Mouse (Mus musculus) midbrain, embryonic 16.5 days (tissue): ENCODE data around the gene Foxo6. TPM values are rescaled to one million over a fixed set of nuclear protein-coding genes. Genes with fewer than 3 reads are reported as not detected.

Experiments used
- ATAC-seq: fragments of 200-750 bp; cut with Nextera tagmentation; 2 replicates; pipeline ENCODE4 v1.8.0; 2017; ENCODE audit warnings: moderate TSS enrichment
- H3K27ac ChIP-seq: fragments of 300-500 bp; sonication (generic); 2 replicates; pipeline ENCODE4 v1.5.1; 2014; ENCODE audit warnings: mild to moderate bottlenecking, low read length, mixed read lengths
- H3K27me3 ChIP-seq: fragments of 300-500 bp; sonication (generic); 2 replicates; pipeline ENCODE4 v1.6.1; 2014; ENCODE audit warnings: low read depth, low read length, mixed read lengths; ENCODE audit not compliant: control insufficient read depth, insufficient read depth
- H3K36me3 ChIP-seq: fragments of 300-500 bp; sonication (generic); 2 replicates; pipeline ENCODE4 v1.6.1; 2014; ENCODE audit warnings: mild to moderate bottlenecking, low read length, moderate library complexity, mixed read lengths; ENCODE audit not compliant: control insufficient read depth, insufficient read depth
- H3K4me1 ChIP-seq: fragments of 300-500 bp; sonication (generic); 2 replicates; pipeline ENCODE4 v1.6.1; 2014; ENCODE audit warnings: mild to moderate bottlenecking, low read length, mixed read lengths; ENCODE audit not compliant: control insufficient read depth, insufficient read depth
- H3K4me2 ChIP-seq: fragments of 300-500 bp; sonication (generic); 2 replicates; pipeline ENCODE4 v1.6.1; 2014; ENCODE audit warnings: mild to moderate bottlenecking, low read length, mixed read lengths
- H3K4me3 ChIP-seq: fragments of 300-500 bp; sonication (generic); 2 replicates; pipeline ENCODE4 v1.5.1; 2014; ENCODE audit warnings: low read depth, mild to moderate bottlenecking, low read length, moderate library complexity, mixed read lengths
- H3K9ac ChIP-seq: fragments of 300-500 bp; sonication (generic); 2 replicates; pipeline ENCODE4 v1.6.1; 2014; ENCODE audit warnings: low read depth, low read length, mixed read lengths
- H3K9me3 ChIP-seq: fragments of 300-500 bp; sonication (generic); replicated peaks from 2 replicates; pipeline ENCODE4 v1.6.1; 2014; ENCODE audit warnings: mild to moderate bottlenecking, low read length, mixed read lengths; ENCODE audit not compliant: control insufficient read depth, poor library complexity, severe bottlenecking
- WGBS: fragments of 180-500 bp; shearing (Covaris S2); extraction: QIAGEN DNeasy Blood & Tissue Kit; methylation state at CpG from one replicate; pipeline ENCODE4 v1.1.7; 2014; 5-methylcytosine and 5-hydroxymethylcytosine counted together
- polyA plus RNA-seq: library from polyadenylated mRNA; unstranded; fragments of >200 nt; fragmentation: Nextera tagmentation; extraction: Ambion mirVana; gene quantifications from 2 replicates; pipeline ENCODE4 v1.2.1, GENCODE M21; 2015

Foxo6 gene
- polyA plus RNA-seq, 1 experiment from 2014 or later, result 1.1 TPM

GRCm38 (mm10) chr4:120268214-120269061, 18.7 kb downstream of the Foxo6 start:
- peak overlapping the region; percentile 26 for H3K4me3 ChIP-seq
- ATAC-seq, result peak; percentile 5; the same call in 1 of the 2 replicates
- H3K27ac ChIP-seq, result peak overlapping the region; percentile 8; the same call in 1 of the 2 replicates
- H3K4me1 ChIP-seq, result peaks cover 41% of the 10 kb centered on the region
- H3K9me3 ChIP-seq, result no peaks in the 10 kb centered on the region
- peak overlapping the region; percentile 48 for H3K4me2 ChIP-seq
- peaks cover 30% of the 10 kb centered on the region for H3K27me3 ChIP-seq
- 5% methylated on average over 82 of the region's 112 CpGs for WGBS
- H3K9ac ChIP-seq, result peak overlapping the region; percentile 46
- peaks cover 9% of the 10 kb centered on the region; the same call in 1 of the 2 replicates for H3K36me3 ChIP-seq

GRCm38 (mm10) chr4:120267683-120268082, 19.5 kb downstream of the Foxo6 start:
- H3K9me3 ChIP-seq, result no peaks in the 10 kb centered on the region
- H3K4me3 ChIP-seq, result peak overlapping the region; percentile 26
- ATAC-seq, result no peak
- peaks cover 30% of the 10 kb centered on the region for H3K27me3 ChIP-seq
- WGBS, result 15% methylated on average over 25 of the region's 25 CpGs
- peak overlapping the region; percentile 46; the same call in 1 of the 2 replicates for H3K9ac ChIP-seq
- H3K36me3 ChIP-seq, result peaks cover 9% of the 10 kb centered on the region; the same call in 1 of the 2 replicates
- no peak overlapping the region for H3K27ac ChIP-seq
- H3K4me1 ChIP-seq, result peaks cover 43% of the 10 kb centered on the region
- peak overlapping the region; percentile 48 for H3K4me2 ChIP-seq

- Histone ChIP-seq H3K4me1 (peaks cover 43% of the 10 kb centered on the region), H3K4me3 (no peak overlapping the region), H3K27me3 (peaks cover 30% of the 10 kb centered on the region), H3K4me2 (no peak overlapping the region), H3K9me3 (no peaks in the 10 kb centered on the region), H3K9ac (no peak overlapping the region), H3K27ac (no peak overlapping the region), H3K36me3 (peaks cover 9% of the 10 kb centered on the region; the same call in 1 of the 2 replicates)
- no peak for ATAC-seq
- WGBS, result 36% methylated on average over 24 of the region's 24 CpGs
Observed at GRCm38 (mm10) chr4:120267136-120267535, 20.0 kb downstream of the Foxo6 start.

GRCm38 (mm10) chr4:120264105-120264504, 23.0 kb downstream of the Foxo6 start:
- Histone ChIP-seq H3K27me3 (peaks cover 16% of the 10 kb centered on the region), H3K27ac (no peak overlapping the region; the same call in 1 of the 2 replicates), H3K9me3 (no peaks in the 10 kb centered on the region), H3K4me3 (no peak overlapping the region), H3K36me3 (peaks cover 9% of the 10 kb centered on the region; the same call in 1 of the 2 replicates), H3K4me1 (peaks cover 46% of the 10 kb centered on the region), H3K4me2 (no peak overlapping the region), H3K9ac (no peak overlapping the region)
- no peak for ATAC-seq
- 69% methylated on average over 3 of the region's 3 CpGs for WGBS

GRCm38 (mm10) chr4:120262726-120263125, 24.4 kb downstream of the Foxo6 start:
- peak overlapping the region; percentile 67 for H3K27ac ChIP-seq
- no peak overlapping the region for H3K4me3 ChIP-seq
- WGBS, result 23% methylated on average over 2 of the region's 2 CpGs
- peaks cover 3% of the 10 kb centered on the region; the same call in 1 of the 2 replicates for H3K36me3 ChIP-seq
- peaks cover 37% of the 10 kb centered on the region for H3K4me1 ChIP-seq
- no peak overlapping the region for H3K4me2 ChIP-seq
- H3K27me3 ChIP-seq, result peaks cover 10% of the 10 kb centered on the region
- H3K9ac ChIP-seq, result no peak overlapping the region
- no peaks in the 10 kb centered on the region for H3K9me3 ChIP-seq
- no peak for ATAC-seq

- Histone ChIP-seq H3K9me3 (no peaks in the 10 kb centered on the region), H3K9ac (no peak overlapping the region)
- ATAC-seq, result no peak
Observed at GRCm38 (mm10) chr4:120262206-120262605, 24.9 kb downstream of the Foxo6 start.

GRCm38 (mm10) chr4:120259356-120260181, 27.6 kb downstream of the Foxo6 start:
- Histone ChIP-seq H3K9ac (no peak overlapping the region), H3K4me3 (no peak overlapping the region), H3K4me1 (peaks cover 45% of the 10 kb centered on the region), H3K27me3 (no peaks in the 10 kb centered on the region; the same call in 1 of the 2 replicates), H3K36me3 (no peaks in the 10 kb centered on the region), H3K27ac (peak overlapping the region; percentile 41), H3K4me2 (0 out of 2 replicates have a peak overlapping the region, but pooled peaks have one; percentile 1), H3K9me3 (no peaks in the 10 kb centered on the region)
- whole genome bisulfite sequencing, result 25% methylated on average over 21 of the region's 21 CpGs
- peak; percentile 27 for ATAC-seq

More at GRCm38 (mm10) chr4:120262206-120262605, 24.9 kb downstream of the Foxo6 start:
- no peak overlapping the region for H3K4me3 ChIP-seq
- H3K27me3 ChIP-seq, result peaks cover 5% of the 10 kb centered on the region
- 22% methylated on average over 10 of the region's 10 CpGs for WGBS
- no peaks in the 10 kb centered on the region for H3K36me3 ChIP-seq
- peaks cover 34% of the 10 kb centered on the region for H3K4me1 ChIP-seq
- H3K4me2 ChIP-seq, result no peak overlapping the region
- peak overlapping the region; percentile 28; the same call in 1 of the 2 replicates for H3K27ac ChIP-seq

- 3% methylated on average over 8 of the region's 8 CpGs for WGBS
- H3K4me3 ChIP-seq, result no peak overlapping the region
- H3K9me3 ChIP-seq, result no peaks in the 10 kb centered on the region
- H3K27me3 ChIP-seq, result no peaks in the 10 kb centered on the region
- H3K36me3 ChIP-seq, result no peaks in the 10 kb centered on the region
- H3K9ac ChIP-seq, result 0 out of 2 replicates have a peak overlapping the region, but pooled peaks have one; percentile 31
- H3K4me2 ChIP-seq, result no peak overlapping the region
- H3K4me1 ChIP-seq, result peaks cover 42% of the 10 kb centered on the region
- H3K27ac ChIP-seq, result peak overlapping the region; percentile 72
- ATAC-seq, result peak; percentile 22
Observed at GRCm38 (mm10) chr4:120248800-120249261, 38.3 kb downstream of the Foxo6 start.
